ENCODE assay signal across 18 mouse cellular contexts in genomic region chr1:17392114-17392819, GRCm38 (mm10).
DNase-seq lines count a peak whose midpoint lies in the region; ATAC-seq and TF ChIP-seq lines count a peak whose summit lies in the region.
"Had no signal": no experiment of that assay in that cellular context is flagged by ENCODE, and none has a peak within 500 bp of the region (broad histone marks: within the 10 kb centered on the region; RNA-seq: fewer than 3 reads in every experiment).

No protein-coding gene starts in this region.

- H3K4me2 ChIP-seq in intestine, embryonic 16.5 days (ENCODE audit: low read depth, low read length), result no peak overlapping the region
- H3K4me2 ChIP-seq in intestine, embryonic 15.5 days (replicated peaks), result no peak overlapping the region
- H3K4me2 ChIP-seq in stomach, postnatal 0 days (replicated peaks; ENCODE audit: low read depth), result no peak overlapping the region
- H3K4me2 ChIP-seq: forebrain, embryonic 13.5 days; heart, embryonic 13.5 days; hindbrain, embryonic 13.5 days had no signal

- no peaks in the 10 kb centered on the region for H3K9me3 ChIP-seq in intestine, embryonic 16.5 days (ENCODE audit: control insufficient read depth, low read length)
- no peaks in the 10 kb centered on the region for H3K9me3 ChIP-seq in intestine, embryonic 15.5 days
- H3K9me3 ChIP-seq in stomach, postnatal 0 days (ENCODE audit: control insufficient read depth, low read length), result no peaks in the 10 kb centered on the region
- H3K9me3 ChIP-seq: embryonic facial prominence, embryonic 10.5 days; forebrain, embryonic 13.5 days; heart, embryonic 13.5 days; hindbrain, embryonic 13.5 days had no signal

- H3K27ac ChIP-seq in intestine, embryonic 16.5 days (ENCODE audit: low read length), result no peak overlapping the region
- H3K27ac ChIP-seq in intestine, embryonic 15.5 days, result no peak overlapping the region
- H3K27ac ChIP-seq in stomach, postnatal 0 days (replicated peaks), result no peak overlapping the region
- H3K27ac ChIP-seq: embryonic facial prominence, embryonic 10.5 days; forebrain, embryonic 13.5 days; gastrocnemius, adult 2 months; heart, embryonic 13.5 days; hindbrain, embryonic 13.5 days; hindbrain, postnatal 0 days had no signal

- TF ChIP-seq EP300 in stomach, postnatal 0 days (optimal IDR thresholded peaks at IDR 0.05), result no peak

- H3K27me3 ChIP-seq in intestine, embryonic 16.5 days (replicated peaks; ENCODE audit: control insufficient read depth, insufficient read depth, low read length), result no peaks in the 10 kb centered on the region
- no peaks in the 10 kb centered on the region for H3K27me3 ChIP-seq in intestine, embryonic 15.5 days (replicated peaks)
- H3K27me3 ChIP-seq in stomach, postnatal 0 days (ENCODE audit: control insufficient read depth, insufficient read depth, low read length), result no peaks in the 10 kb centered on the region
- H3K27me3 ChIP-seq: forebrain, embryonic 13.5 days; heart, embryonic 13.5 days; hindbrain, embryonic 13.5 days had no signal

- DNase-seq in adipocyte (ENCODE audit: low spot score), result peak; percentile 18
- peak; percentile 37 for DNase-seq in gonadal fat pad, adult 2 months (ENCODE audit: low read depth)
- DNase-seq in stomach, postnatal 0 days (ENCODE audit: low spot score), result no peak
- DNase-seq in spleen, postnatal 14 days (ENCODE audit: low spot score in 2 of 2), result no peak
- DNase-seq: adrenal gland, adult 8-10 months; adrenal gland, postnatal 36 days; cerebellum, adult 2 months; cerebellum, postnatal 10 days; forebrain, postnatal 0 days; gastrocnemius, adult 2 months; gastrocnemius, postnatal 36 days had no signal

- peak; percentile 56; the same call in 1 of the 2 replicates for ATAC-seq in intestine, embryonic 16.5 days
- no peak for ATAC-seq in intestine, embryonic 15.5 days
- peak; percentile 24; the same call in 1 of the 2 replicates for ATAC-seq in stomach, postnatal 0 days (ENCODE audit: low FRiP score, low TSS enrichment)
- ATAC-seq: forebrain, embryonic 13.5 days; forebrain, postnatal 0 days; hindbrain, postnatal 0 days had no signal

- 60% methylated on average over 2 of the region's 2 CpGs for WGBS in intestine, embryonic 16.5 days
- WGBS in intestine, embryonic 15.5 days, result 56% methylated on average over 2 of the region's 2 CpGs
- WGBS in stomach, postnatal 0 days, result 49% methylated on average over 2 of the region's 2 CpGs

- no peak for TF ChIP-seq CTCF in stomach, postnatal 0 days (IDR thresholded peaks at IDR 0.05; ENCODE audit: low read depth)

- H3K36me3 ChIP-seq in intestine, embryonic 16.5 days (ENCODE audit: control insufficient read depth, insufficient read depth, low read length), result no peaks in the 10 kb centered on the region
- no peaks in the 10 kb centered on the region for H3K36me3 ChIP-seq in intestine, embryonic 15.5 days
- H3K36me3 ChIP-seq in stomach, postnatal 0 days (ENCODE audit: control insufficient read depth, insufficient read depth, low read length), result no peaks in the 10 kb centered on the region
- H3K36me3 ChIP-seq: embryonic facial prominence, embryonic 10.5 days; heart, embryonic 13.5 days; hindbrain, embryonic 13.5 days had no signal

- no peak overlapping the region for H3K4me3 ChIP-seq in intestine, embryonic 16.5 days (ENCODE audit: low read length)
- H3K4me3 ChIP-seq in intestine, embryonic 15.5 days (replicated peaks), result no peak overlapping the region
- no peak overlapping the region for H3K4me3 ChIP-seq in stomach, postnatal 0 days (ENCODE audit: low read depth, low read length)
- H3K4me3 ChIP-seq: embryonic facial prominence, embryonic 10.5 days; forebrain, embryonic 13.5 days; gastrocnemius, adult 2 months; heart, embryonic 13.5 days; hindbrain, embryonic 13.5 days had no signal

- H3K9ac ChIP-seq in intestine, embryonic 16.5 days (ENCODE audit: low read depth, low read length), result no peak overlapping the region
- no peak overlapping the region for H3K9ac ChIP-seq in intestine, embryonic 15.5 days
- H3K9ac ChIP-seq in stomach, postnatal 0 days (ENCODE audit: low read length), result no peak overlapping the region
- H3K9ac ChIP-seq: forebrain, embryonic 13.5 days; forebrain, postnatal 0 days; heart, embryonic 13.5 days; hindbrain, embryonic 13.5 days had no signal

- no peaks in the 10 kb centered on the region for H3K4me1 ChIP-seq in intestine, embryonic 16.5 days (ENCODE audit: control insufficient read depth, insufficient read depth, low read length)
- no peaks in the 10 kb centered on the region for H3K4me1 ChIP-seq in intestine, embryonic 15.5 days (replicated peaks)
- no peaks in the 10 kb centered on the region for H3K4me1 ChIP-seq in stomach, postnatal 0 days (replicated peaks; ENCODE audit: control insufficient read depth, insufficient read depth)
- H3K4me1 ChIP-seq: embryonic facial prominence, embryonic 10.5 days; forebrain, embryonic 13.5 days; heart, embryonic 13.5 days; hindbrain, embryonic 13.5 days had no signal

Comparison
In these comparisons a context has a peak if more than half of its experiments do, and no peak if none do; other contexts are left out.
1. DNase-seq: peak in adipocyte (single experiment) and gonadal fat pad, adult 2 months (single experiment); none in stomach, postnatal 0 days (single experiment) and spleen, postnatal 14 days (0 of 2).